10 mouse cellular contexts compared by ENCODE assay signal in genomic region chr4:131826905-131827304, GRCm38 (mm10). TPM values are rescaled to one million over a fixed set of nuclear protein-coding genes. Genes with fewer than 3 reads are reported as not detected.
DNase-seq lines count a peak whose midpoint lies in the region; ATAC-seq lines count a peak whose summit lies in the region.
"Had no signal": no experiment of that assay in that cellular context is flagged by ENCODE, and none has a peak within 500 bp of the region (broad histone marks: within the 10 kb centered on the region; RNA-seq: fewer than 3 reads in every experiment).

No protein-coding gene starts in this region.

- 22% methylated on average over 6 of the region's 6 CpGs for WGBS in hindbrain, embryonic 11.5 days
- 13% methylated on average over 6 of the region's 6 CpGs for WGBS in hindbrain, embryonic 16.5 days
- 13% methylated on average over 6 of the region's 6 CpGs for WGBS in intestine, embryonic 16.5 days
- 4% methylated on average over 6 of the region's 6 CpGs for WGBS in midbrain, embryonic 14.5 days
- 9% methylated on average over 6 of the region's 6 CpGs for WGBS in heart, embryonic 11.5 days (ENCODE audit: insufficient replicate concordance)

- ATAC-seq in hindbrain, embryonic 11.5 days (ENCODE audit: low FRiP score), result no peak
- ATAC-seq in hindbrain, embryonic 16.5 days, result no peak
- ATAC-seq in intestine, embryonic 16.5 days, result 0 out of 2 replicates have a peak, but pooled peaks have one; percentile 20
- no peak for ATAC-seq in midbrain, embryonic 14.5 days (ENCODE audit: low FRiP score, low TSS enrichment)
- no peak for ATAC-seq in heart, embryonic 11.5 days (replicated peaks; ENCODE audit: insufficient number of reproducible peaks, low FRiP score, low TSS enrichment)

- H3K4me2 ChIP-seq in hindbrain, embryonic 11.5 days (replicated peaks; ENCODE audit: low read depth, low read length), result peak overlapping the region; percentile 14; the same call in 1 of the 2 replicates
- no peak overlapping the region for H3K4me2 ChIP-seq in hindbrain, embryonic 16.5 days (ENCODE audit: low read length)
- H3K4me2 ChIP-seq in intestine, embryonic 16.5 days (ENCODE audit: low read depth, low read length), result no peak overlapping the region
- H3K4me2 ChIP-seq in midbrain, embryonic 14.5 days (ENCODE audit: low read length), result no peak overlapping the region
- H3K4me2 ChIP-seq in heart, embryonic 11.5 days, result no peak overlapping the region
- H3K4me2 ChIP-seq: hindbrain, embryonic 15.5 days had no signal

- H3K4me3 ChIP-seq in hindbrain, embryonic 11.5 days (ENCODE audit: low read depth, low read length), result no peak overlapping the region
- no peak overlapping the region for H3K4me3 ChIP-seq in hindbrain, embryonic 16.5 days (ENCODE audit: low read length)
- H3K4me3 ChIP-seq in intestine, embryonic 16.5 days (ENCODE audit: low read length), result no peak overlapping the region
- no peak overlapping the region for H3K4me3 ChIP-seq in midbrain, embryonic 14.5 days (replicated peaks; ENCODE audit: low read depth, low read length)
- no peak overlapping the region for H3K4me3 ChIP-seq in heart, embryonic 11.5 days (ENCODE audit: low read depth, low read length)
- H3K4me3 ChIP-seq: hindbrain, embryonic 15.5 days had no signal

- H3K27ac ChIP-seq in hindbrain, embryonic 11.5 days (ENCODE audit: low read depth, low read length), result no peak overlapping the region
- H3K27ac ChIP-seq in hindbrain, embryonic 16.5 days (ENCODE audit: low read depth, low read length), result no peak overlapping the region
- no peak overlapping the region for H3K27ac ChIP-seq in intestine, embryonic 16.5 days (ENCODE audit: low read length)
- H3K27ac ChIP-seq in midbrain, embryonic 14.5 days (replicated peaks; ENCODE audit: low read depth, low read length), result no peak overlapping the region
- H3K27ac ChIP-seq in heart, embryonic 11.5 days (ENCODE audit: low read depth, low read length), result no peak overlapping the region
- H3K27ac ChIP-seq: hindbrain, embryonic 15.5 days; macrophage had no signal

- no peaks in the 10 kb centered on the region for H3K36me3 ChIP-seq in hindbrain, embryonic 11.5 days (ENCODE audit: control insufficient read depth, insufficient read depth, low read length)
- H3K36me3 ChIP-seq in hindbrain, embryonic 16.5 days (ENCODE audit: control insufficient read depth, insufficient read depth, low read length), result no peaks in the 10 kb centered on the region
- no peaks in the 10 kb centered on the region for H3K36me3 ChIP-seq in intestine, embryonic 16.5 days (ENCODE audit: control insufficient read depth, insufficient read depth, low read length)
- no peaks in the 10 kb centered on the region for H3K36me3 ChIP-seq in midbrain, embryonic 14.5 days (ENCODE audit: control insufficient read depth, insufficient read depth, low read length)
- H3K36me3 ChIP-seq in heart, embryonic 11.5 days (ENCODE audit: control insufficient read depth, insufficient read depth, low read length), result no peaks in the 10 kb centered on the region
- H3K36me3 ChIP-seq: hindbrain, embryonic 15.5 days had no signal

- H3K9me3 ChIP-seq in hindbrain, embryonic 11.5 days (ENCODE audit: control insufficient read depth, low read length), result no peaks in the 10 kb centered on the region
- no peaks in the 10 kb centered on the region for H3K9me3 ChIP-seq in hindbrain, embryonic 16.5 days (ENCODE audit: control insufficient read depth, low read length)
- H3K9me3 ChIP-seq in intestine, embryonic 16.5 days (ENCODE audit: control insufficient read depth, low read length), result no peaks in the 10 kb centered on the region
- H3K9me3 ChIP-seq in midbrain, embryonic 14.5 days (ENCODE audit: control insufficient read depth, low read length), result no peaks in the 10 kb centered on the region
- no peaks in the 10 kb centered on the region for H3K9me3 ChIP-seq in heart, embryonic 11.5 days (replicated peaks; ENCODE audit: control insufficient read depth, low read length)
- H3K9me3 ChIP-seq: hindbrain, embryonic 15.5 days had no signal

- H3K9ac ChIP-seq in hindbrain, embryonic 11.5 days (ENCODE audit: low read depth, low read length), result no peak overlapping the region
- no peak overlapping the region for H3K9ac ChIP-seq in hindbrain, embryonic 16.5 days (ENCODE audit: low read depth, low read length)
- no peak overlapping the region for H3K9ac ChIP-seq in intestine, embryonic 16.5 days (ENCODE audit: low read depth, low read length)
- no peak overlapping the region for H3K9ac ChIP-seq in midbrain, embryonic 14.5 days (replicated peaks; ENCODE audit: low read length)
- H3K9ac ChIP-seq in heart, embryonic 11.5 days (ENCODE audit: low read depth, low read length), result no peak overlapping the region
- H3K9ac ChIP-seq: hindbrain, embryonic 15.5 days had no signal

- peaks cover 2% of the 10 kb centered on the region for H3K4me1 ChIP-seq in hindbrain, embryonic 11.5 days (replicated peaks; ENCODE audit: control insufficient read depth, insufficient read depth, low read length)
- H3K4me1 ChIP-seq in hindbrain, embryonic 16.5 days (ENCODE audit: control insufficient read depth, insufficient read depth, low read depth, low read length), result peaks cover 5% of the 10 kb centered on the region; the same call in 1 of the 2 replicates
- peaks cover 7% of the 10 kb centered on the region; the same call in 1 of the 2 replicates for H3K4me1 ChIP-seq in intestine, embryonic 16.5 days (ENCODE audit: control insufficient read depth, insufficient read depth, low read length)
- peaks cover 10% of the 10 kb centered on the region for H3K4me1 ChIP-seq in midbrain, embryonic 14.5 days (ENCODE audit: control insufficient read depth, insufficient read depth, low read length)
- no peaks in the 10 kb centered on the region for H3K4me1 ChIP-seq in heart, embryonic 11.5 days (ENCODE audit: control insufficient read depth, insufficient read depth, low read length)

- peak; percentile 46 for DNase-seq in hindbrain, embryonic 11.5 days (ENCODE audit: low spot score)
- DNase-seq in embryo, embryonic 10.5 days (ENCODE audit: low spot score), result peak; percentile 81
- peak; percentile 62 for DNase-seq in midbrain, embryonic 14.5 days
- DNase-seq in thymus, postnatal 4 days, result no peak
- DNase-seq in thymus, postnatal 14 days, result no peak

- H3K27me3 ChIP-seq in hindbrain, embryonic 11.5 days (ENCODE audit: control insufficient read depth, insufficient read depth, low read length), result no peaks in the 10 kb centered on the region
- no peaks in the 10 kb centered on the region for H3K27me3 ChIP-seq in hindbrain, embryonic 16.5 days (replicated peaks; ENCODE audit: control insufficient read depth, insufficient read depth, low read length)
- H3K27me3 ChIP-seq in intestine, embryonic 16.5 days (replicated peaks; ENCODE audit: control insufficient read depth, insufficient read depth, low read length), result no peaks in the 10 kb centered on the region
- H3K27me3 ChIP-seq in midbrain, embryonic 14.5 days (ENCODE audit: control insufficient read depth, insufficient read depth, low read length), result no peaks in the 10 kb centered on the region
- peaks cover 9% of the 10 kb centered on the region; the same call in 1 of the 2 replicates for H3K27me3 ChIP-seq in heart, embryonic 11.5 days (ENCODE audit: control insufficient read depth, insufficient read depth, low read length)
- H3K27me3 ChIP-seq: hindbrain, embryonic 15.5 days had no signal

RNA-seq across cellular contexts. Expression of gene Ptpru, which starts 11.2 kb away (rescaled TPM):
- 11.4 and 13.2 TPM in 2 replicates for polyA plus RNA-seq in hindbrain, embryonic 11.5 days (2014; fragmentation: Nextera tagmentation; extraction: Ambion mirVana)
- polyA plus RNA-seq in hindbrain, embryonic 16.5 days (2015; fragmentation: Nextera tagmentation; extraction: Ambion mirVana), result 25.0 and 25.2 TPM in 2 replicates
- polyA plus RNA-seq in intestine, embryonic 16.5 days (2015; fragmentation: Nextera tagmentation; extraction: Ambion mirVana), result 4.7 and 4.8 TPM in 2 replicates
- polyA plus RNA-seq in midbrain, embryonic 14.5 days (2014; fragmentation: Nextera tagmentation; extraction: Ambion mirVana), result 18.0 and 20.8 TPM in 2 replicates
- 2.2 and 2.8 TPM in 2 replicates for polyA plus RNA-seq in heart, embryonic 11.5 days (2014; fragmentation: Nextera tagmentation; extraction: Ambion mirVana)

RNA-seq across cellular contexts. Expression of gene Mecr, which starts 16.4 kb away (rescaled TPM):
- polyA plus RNA-seq in hindbrain, embryonic 11.5 days (2014; fragmentation: Nextera tagmentation; extraction: Ambion mirVana), result 44.2 and 45.6 TPM in 2 replicates
- polyA plus RNA-seq in hindbrain, embryonic 16.5 days (2015; fragmentation: Nextera tagmentation; extraction: Ambion mirVana), result 36.3 and 41.1 TPM in 2 replicates
- polyA plus RNA-seq in intestine, embryonic 16.5 days (2015; fragmentation: Nextera tagmentation; extraction: Ambion mirVana), result 81.6 and 86.6 TPM in 2 replicates
- 29.9 and 30.8 TPM in 2 replicates for polyA plus RNA-seq in midbrain, embryonic 14.5 days (2014; fragmentation: Nextera tagmentation; extraction: Ambion mirVana)
- 35.9 and 39.3 TPM in 2 replicates for polyA plus RNA-seq in heart, embryonic 11.5 days (2014; fragmentation: Nextera tagmentation; extraction: Ambion mirVana)

RNA-seq across cellular contexts. Expression of gene Srsf4, which starts 46.5 kb away (rescaled TPM):
- 128 and 132 TPM in 2 replicates for polyA plus RNA-seq in hindbrain, embryonic 11.5 days (2014; fragmentation: Nextera tagmentation; extraction: Ambion mirVana)
- 86.6 and 94.4 TPM in 2 replicates for polyA plus RNA-seq in hindbrain, embryonic 16.5 days (2015; fragmentation: Nextera tagmentation; extraction: Ambion mirVana)
- polyA plus RNA-seq in intestine, embryonic 16.5 days (2015; fragmentation: Nextera tagmentation; extraction: Ambion mirVana), result 68.6 and 75.2 TPM in 2 replicates
- 91.8 and 121 TPM in 2 replicates for polyA plus RNA-seq in midbrain, embryonic 14.5 days (2014; fragmentation: Nextera tagmentation; extraction: Ambion mirVana)
- 67.9 and 76.7 TPM in 2 replicates for polyA plus RNA-seq in heart, embryonic 11.5 days (2014; fragmentation: Nextera tagmentation; extraction: Ambion mirVana)

Comparison
In these comparisons a context has a peak if more than half of its experiments do, and no peak if none do; other contexts are left out.
1. DNase-seq: peak in hindbrain, embryonic 11.5 days (single experiment), embryo, embryonic 10.5 days (single experiment) and midbrain, embryonic 14.5 days (single experiment); none in thymus, postnatal 4 days (single experiment) and thymus, postnatal 14 days (single experiment).